Mouse (Mus musculus) gastrocnemius, postnatal 4 days (tissue): ENCODE results near the gene Plg. TPM values are rescaled to one million over a fixed set of nuclear protein-coding genes. Genes with fewer than 3 reads are reported as not detected.

Experiments used
- DNase-seq, 2 experiments: peaks; one replicate each; pipeline ENCODE4 v3.0.0; 2021 to 2022; ENCODE audit warnings: low spot score in 2 of 2, mixed read lengths in 2 of 2
- long read RNA-seq, 2 experiments: library from polyadenylated mRNA; stranded (forward); transcript quantifications; one replicate each; pipeline ENCODE4 v2.0.0; 2021
- total RNA-seq, 2 experiments: library from RNA; stranded (reverse); gene quantifications; 2 replicates each; pipeline ENCODE4 v1.2.3; 2021

Gene Plg
- total RNA-seq: 1 to 10 TPM in 1 of 2 experiments, under 1 TPM in 1; 0.52 to 4.1 TPM
- long read RNA-seq, experiment 1: 0 reads
- long read RNA-seq, experiment 2: 0 reads

- no peak for DNase-seq
Measured at GRCm38 (mm10) chr17:12377981-12378705, at the start of gene Plg. TSS of gene Plg (plus strand) at chr17:12378608.

GRCm38 (mm10) chr17:12335115-12335514, 43.3 kb upstream of the Plg start:
- DNase-seq: no peak

DNA sequence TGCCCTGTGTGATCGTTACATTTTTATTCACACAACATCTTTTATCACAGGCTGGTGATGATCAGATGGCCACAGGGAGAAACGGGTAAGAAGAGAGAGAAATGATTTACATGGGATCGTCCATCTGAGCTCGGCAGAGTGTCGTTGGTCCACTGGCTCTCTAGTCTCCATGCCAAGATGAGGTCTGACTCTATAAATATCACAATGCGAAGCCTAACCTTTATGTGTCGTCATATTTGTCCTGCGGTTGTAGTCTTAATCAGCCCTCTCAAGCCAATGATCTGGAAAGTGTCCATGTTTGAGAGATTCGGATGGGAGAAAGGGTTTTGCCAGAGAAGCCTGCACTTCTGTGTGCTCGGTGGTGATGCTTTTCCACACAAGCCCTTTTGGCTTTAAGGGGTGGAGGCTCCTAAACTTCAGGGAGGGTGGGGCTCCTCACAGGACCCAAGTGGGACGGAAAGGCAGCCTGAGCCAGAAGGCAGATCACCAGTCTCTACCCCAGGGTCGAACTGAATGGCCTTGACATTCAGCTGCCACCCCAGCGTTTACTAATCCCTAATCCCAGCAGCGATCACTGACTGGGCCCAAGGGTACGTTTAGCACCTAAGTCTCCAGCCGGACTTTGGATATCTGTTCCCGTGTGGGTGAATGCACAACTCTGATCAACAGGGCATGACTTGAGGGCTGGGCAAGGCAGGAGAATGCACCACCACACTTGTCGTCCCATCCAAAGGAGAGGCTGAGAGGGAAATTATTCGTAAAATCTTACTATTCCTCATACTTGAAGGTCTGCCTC, 42.1 kb upstream of the Plg start:
- no peak for DNase-seq

GRCm38 (mm10) chr17:12337156-12337555, 41.3 kb upstream of the Plg start:
- no peak for DNase-seq

DNA sequence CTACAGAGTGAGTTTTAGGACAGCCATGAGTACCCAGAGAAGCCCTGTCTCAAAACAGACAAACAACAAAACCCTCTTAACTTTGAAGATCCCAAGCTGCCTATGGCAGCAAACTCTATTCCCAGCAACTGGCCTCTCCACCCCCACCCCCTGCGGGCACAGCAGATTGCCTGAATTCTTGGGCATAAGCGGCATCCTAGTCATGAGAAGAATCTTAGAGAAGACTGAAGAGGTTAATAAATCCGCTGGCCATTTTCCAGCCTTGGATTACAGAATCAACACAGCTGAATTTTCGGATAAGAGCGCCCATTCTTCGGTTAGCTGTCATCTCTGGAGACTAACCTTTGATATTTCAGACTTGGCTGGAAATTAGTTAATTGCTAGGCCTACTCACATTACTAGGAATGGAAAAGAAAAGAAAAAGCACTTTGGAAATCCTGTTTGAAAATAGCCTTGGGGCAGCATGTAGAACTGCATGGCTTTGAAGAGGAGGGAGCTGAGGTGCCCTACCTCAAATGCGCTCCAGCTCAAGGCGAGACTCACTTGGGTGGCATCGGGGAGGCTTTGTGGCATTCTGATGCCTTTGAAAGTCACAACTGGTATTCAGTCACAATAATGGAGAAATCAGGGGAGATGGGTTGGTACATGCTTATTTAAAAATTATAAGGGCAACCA, 34.6 kb upstream of the Plg start:
- no peak for DNase-seq

GRCm38 (mm10) chr17:12347462-12347861, 30.9 kb upstream of the Plg start:
- no peak for DNase-seq

GRCm38 (mm10) chr17:12351564-12351963, 26.8 kb upstream of the Plg start:
- DNase-seq: no peak

DNA sequence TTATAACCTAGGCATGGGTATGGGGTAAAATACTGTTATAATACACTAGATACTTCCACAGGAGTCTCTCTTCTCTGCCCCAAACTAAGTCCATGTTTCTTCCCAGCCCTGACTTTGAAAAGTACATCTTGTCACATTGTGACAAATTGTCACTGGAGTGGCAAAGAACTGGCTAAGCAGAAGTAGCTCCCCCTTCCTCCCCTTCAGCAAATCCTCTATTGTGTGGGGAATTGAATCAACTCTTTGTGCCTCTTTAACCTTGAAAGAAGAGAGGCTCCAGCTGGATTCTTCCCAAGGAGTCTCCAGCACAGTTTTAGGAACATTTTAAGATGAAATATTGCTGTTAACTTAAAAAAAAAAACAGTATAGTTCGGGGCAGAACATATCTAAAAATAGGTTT, 25.6 kb upstream of the Plg start:
- DNase-seq: no peak

DNA sequence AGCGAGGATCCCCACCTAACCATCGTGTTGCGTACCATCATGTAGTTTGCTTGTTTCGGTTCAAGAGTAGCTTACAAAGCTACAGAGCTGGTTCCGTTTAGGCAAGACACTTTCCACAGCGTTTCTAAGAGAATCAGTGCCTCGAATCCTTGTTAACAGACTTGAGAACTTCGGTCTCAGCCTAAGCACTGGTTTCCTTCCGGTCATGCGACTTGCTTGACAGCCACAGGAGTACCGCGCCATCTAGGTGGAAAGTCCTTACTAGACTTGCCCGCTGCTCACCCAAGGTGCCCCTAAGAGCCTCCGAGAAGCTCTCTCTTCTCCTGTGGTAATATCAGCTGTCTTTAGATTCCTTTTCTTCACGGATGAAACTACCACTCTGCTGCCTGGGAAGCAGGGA, 18.5 kb upstream of the Plg start:
- no peak for DNase-seq

- DNase-seq: no peak
Measured at GRCm38 (mm10) chr17:12363601-12364425, 14.6 kb upstream of the Plg start.

GRCm38 (mm10) chr17:12364426-12364735, 14.0 kb upstream of the Plg start:
- no peak for DNase-seq

GRCm38 (mm10) chr17:12367373-12367930, 11.0 kb upstream of the Plg start:
- DNase-seq: peak in 1 of 2 experiments; percentile 57

DNA sequence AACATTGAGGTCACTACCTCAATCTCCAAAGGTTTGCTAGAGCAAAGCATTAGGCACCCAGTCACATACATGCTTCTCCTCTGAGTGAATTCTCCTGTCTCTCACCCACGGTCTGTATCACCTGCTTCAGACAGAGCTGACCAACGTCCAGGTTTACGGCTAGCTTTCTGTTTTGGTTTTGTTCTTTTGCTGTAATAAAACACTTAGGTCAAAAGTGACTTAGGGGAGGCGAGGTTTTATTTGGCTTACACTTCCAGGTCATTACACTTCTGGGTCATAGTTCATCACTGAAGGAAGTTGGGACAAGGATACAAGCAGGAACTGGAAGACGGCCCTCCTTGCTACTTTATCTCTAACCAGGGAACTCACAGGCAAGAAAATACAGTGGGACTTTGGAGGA, 9.0 kb upstream of the Plg start:
- DNase-seq: no peak

- no peak for DNase-seq
Measured at GRCm38 (mm10) chr17:12370289-12370688, 8.1 kb upstream of the Plg start.

DNA sequence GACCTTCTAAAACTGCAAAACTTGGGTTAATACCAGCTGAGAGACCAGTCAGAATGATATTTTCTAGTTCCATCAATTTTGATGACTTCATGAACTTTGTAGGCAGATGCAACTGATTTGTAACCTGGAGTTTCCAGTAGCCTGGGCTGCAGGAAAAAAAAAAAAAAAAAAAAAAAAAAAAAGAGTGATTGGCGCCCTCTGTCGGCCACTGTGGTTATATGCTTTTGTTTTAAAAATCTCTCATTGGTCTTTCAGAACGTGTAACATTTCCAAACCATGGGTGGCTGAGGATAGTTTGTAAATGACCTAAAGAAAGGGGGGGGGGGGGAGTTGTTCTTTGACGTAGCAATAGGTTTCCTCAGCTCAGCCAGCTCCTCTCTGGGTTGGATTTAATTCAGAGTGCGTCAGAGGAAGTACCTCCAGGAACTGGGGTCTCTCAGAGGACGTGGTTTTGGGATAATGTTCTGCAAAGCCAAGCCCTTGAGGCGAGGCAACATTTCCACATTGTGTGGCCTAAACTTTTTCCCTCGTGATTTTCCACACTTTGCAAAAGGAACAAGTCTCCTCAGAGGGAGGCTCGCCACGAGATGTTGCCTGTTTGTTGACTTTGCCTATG, 7.0 kb upstream of the Plg start:
- DNase-seq: no peak

DNA sequence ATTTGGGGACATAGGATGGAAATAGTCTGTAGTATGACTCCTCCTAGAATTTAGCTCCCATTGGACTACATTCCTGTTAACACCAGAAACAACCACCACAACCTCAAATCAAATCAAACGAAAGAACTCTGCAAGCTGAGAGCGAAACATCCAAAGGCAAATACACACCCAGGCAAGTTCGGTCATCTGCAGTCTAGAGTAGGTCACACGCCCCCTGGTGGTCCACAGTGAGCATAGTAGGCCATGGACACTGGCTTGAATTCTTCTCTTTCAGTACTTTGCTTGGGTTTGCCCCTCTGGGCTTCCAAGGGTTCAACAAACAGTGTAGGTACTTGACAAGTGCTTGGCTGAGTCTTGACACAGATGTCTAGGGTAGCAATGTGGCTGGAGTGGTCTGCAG, 6.4 kb upstream of the Plg start:
- peak; percentile 51 to 73 for DNase-seq

GRCm38 (mm10) chr17:12373601-12374144, 4.7 kb upstream of the Plg start:
- DNase-seq: no peak

- DNase-seq: no peak
Measured at GRCm38 (mm10) chr17:12380287-12380686, 1.9 kb downstream of the Plg start.

DNA sequence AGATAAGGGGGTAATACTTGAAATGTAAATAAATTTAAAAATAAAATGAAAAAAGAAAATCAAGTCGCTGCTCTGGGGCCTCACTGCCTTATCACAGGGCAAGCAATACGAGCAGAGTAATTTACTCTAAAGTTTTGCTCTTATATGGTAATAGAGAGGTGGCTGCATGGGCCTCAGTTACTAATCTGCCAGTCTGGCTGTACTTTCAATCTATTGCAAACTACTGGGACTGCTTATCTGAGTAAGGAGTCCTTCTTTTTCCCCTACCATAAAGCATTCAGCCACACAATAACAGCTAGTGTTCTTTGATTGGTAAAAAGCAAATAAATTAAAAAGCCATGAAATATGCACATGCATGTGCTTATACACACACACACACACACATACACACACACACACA, 3.2 kb downstream of the Plg start:
- no peak for DNase-seq

- no peak for DNase-seq
Measured at GRCm38 (mm10) chr17:12382531-12382930, 4.1 kb downstream of the Plg start.
